Mouse (Mus musculus) cortical plate, adult 2 months (tissue): ENCODE results near the gene Abca8b.

Experiments
- CTCF ChIP-seq: fragments of 200-500 bp; IDR thresholded peaks from 2 replicates; pipeline ENCODE4 v1.5.1; 2011; ENCODE audit warnings: mild to moderate bottlenecking, control low read depth, low read length; ENCODE audit not compliant: insufficient read depth; ENCODE audit errors: extremely low read depth
- POLR2A ChIP-seq: fragments of 200-500 bp; IDR thresholded peaks from 2 replicates; pipeline ENCODE4 v1.6.1; 2011; ENCODE audit warnings: mild to moderate bottlenecking, low read length, control low read depth; ENCODE audit not compliant: insufficient read depth; ENCODE audit errors: extremely low read depth

DNA sequence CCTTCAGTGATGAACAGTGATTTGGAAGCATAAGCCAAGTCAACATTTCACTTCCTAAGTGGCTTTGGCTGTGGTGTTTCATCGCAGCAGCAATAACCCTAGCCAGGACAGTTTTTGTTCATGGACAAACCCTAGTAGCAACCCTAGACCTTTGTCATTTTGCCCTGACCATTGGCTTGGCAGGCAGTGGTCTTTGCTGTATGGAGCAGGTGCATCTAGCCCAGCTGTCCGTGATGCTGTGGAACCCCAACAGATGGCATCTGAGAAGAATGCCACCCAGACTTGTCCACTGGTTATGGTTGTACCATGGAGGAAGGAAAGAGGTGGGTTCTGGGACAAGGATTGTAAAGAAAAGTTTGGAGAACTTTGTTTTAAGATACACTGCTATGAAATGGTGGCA lies 88.1 kb downstream of the Abca8b start:
- no peak for TF ChIP-seq POLR2A
- TF ChIP-seq CTCF, result no peak
